Mouse (Mus musculus) cerebellum, postnatal 14 days (tissue): ENCODE measurements around the gene Ptpn9.
"Not testable (repeated sequence)": the region's sequence is repeated elsewhere in the genome, so short reads cannot be mapped to it uniquely, and the experiment has no call there.

Source experiments
- DNase-seq, 2 experiments: peaks; one replicate each; pipeline ENCODE4 v3.0.0; 2021; ENCODE audit warnings: mixed read lengths in 2 of 2

Ptpn9 gene

DNA sequence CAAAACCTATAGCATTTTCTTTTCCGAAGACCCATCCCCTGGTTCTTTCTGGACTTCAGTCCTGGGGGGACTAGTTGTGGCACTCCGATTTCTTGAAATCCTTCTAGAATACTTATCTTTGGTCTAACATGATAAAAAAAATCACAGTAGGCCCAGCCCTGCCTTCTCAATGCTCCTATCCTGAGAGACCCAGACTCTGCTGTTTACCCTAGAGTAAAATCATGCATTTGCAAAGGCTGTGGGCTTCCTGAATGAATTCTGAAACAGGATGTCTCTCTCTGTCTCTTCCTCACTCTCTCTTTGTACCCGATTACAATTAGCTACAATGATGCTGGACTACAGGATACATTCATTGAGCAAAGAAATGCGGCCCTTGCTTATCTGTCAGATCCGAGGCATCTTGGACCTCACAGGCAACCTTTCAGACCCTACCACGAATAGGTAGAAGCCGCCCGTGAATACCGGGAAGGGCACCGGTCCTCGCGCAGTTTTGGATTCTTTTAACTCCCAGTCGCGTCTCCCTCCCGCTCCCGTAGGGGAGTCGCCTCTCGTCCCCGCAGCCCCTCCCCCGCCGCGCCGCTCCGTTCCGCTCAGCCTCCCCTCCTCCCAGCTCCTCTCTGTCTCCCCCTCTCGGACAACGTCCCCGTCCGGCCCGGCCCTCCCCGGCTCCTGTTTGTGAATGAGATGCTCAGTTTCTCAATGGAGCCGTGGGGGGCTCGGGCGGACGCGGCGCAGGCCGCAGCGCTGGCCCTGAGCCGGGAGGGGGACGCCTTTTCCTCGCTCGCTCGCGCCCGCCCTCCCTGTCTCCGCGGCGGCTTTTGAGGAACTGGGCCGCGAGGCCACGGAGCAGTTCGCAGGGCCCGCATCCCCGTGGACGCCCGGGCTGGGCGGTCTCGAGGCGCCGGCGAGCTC is at the start of gene Ptpn9:
TSS of gene Ptpn9 (plus strand) at position 638 of the 912 bp plus-strand sequence.
- DNase-seq: peak; percentile 94 to 97

DNA sequence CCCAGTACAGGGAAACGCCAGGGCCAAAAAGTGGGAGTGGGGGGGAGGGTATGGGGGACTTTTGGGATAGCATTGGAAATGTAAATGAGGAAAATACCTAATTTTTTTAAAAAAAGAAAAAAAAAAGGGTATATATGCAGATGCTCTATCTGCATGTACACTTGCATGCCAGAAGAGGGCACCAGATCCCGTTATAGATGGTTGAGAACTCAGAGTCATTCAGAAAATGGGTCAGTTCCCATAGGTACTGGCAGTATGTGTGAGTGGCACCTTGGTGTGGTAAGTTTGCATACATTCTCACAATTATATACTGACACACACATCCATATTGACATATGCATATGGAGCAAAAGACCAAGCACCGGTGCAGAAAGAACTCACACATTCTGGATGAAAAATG is 47.2 kb upstream of the Ptpn9 start:
- peak; percentile 71 to 75 for DNase-seq

- not testable (repeated sequence) for DNase-seq
Observed at GRCm38 (mm10) chr9:56948699-56949098, 46.0 kb upstream of the Ptpn9 start.

GRCm38 (mm10) chr9:56949767-56950166 is 45.0 kb upstream of the Ptpn9 start:
- DNase-seq: peak in 1 of 2 experiments; percentile 18

DNA sequence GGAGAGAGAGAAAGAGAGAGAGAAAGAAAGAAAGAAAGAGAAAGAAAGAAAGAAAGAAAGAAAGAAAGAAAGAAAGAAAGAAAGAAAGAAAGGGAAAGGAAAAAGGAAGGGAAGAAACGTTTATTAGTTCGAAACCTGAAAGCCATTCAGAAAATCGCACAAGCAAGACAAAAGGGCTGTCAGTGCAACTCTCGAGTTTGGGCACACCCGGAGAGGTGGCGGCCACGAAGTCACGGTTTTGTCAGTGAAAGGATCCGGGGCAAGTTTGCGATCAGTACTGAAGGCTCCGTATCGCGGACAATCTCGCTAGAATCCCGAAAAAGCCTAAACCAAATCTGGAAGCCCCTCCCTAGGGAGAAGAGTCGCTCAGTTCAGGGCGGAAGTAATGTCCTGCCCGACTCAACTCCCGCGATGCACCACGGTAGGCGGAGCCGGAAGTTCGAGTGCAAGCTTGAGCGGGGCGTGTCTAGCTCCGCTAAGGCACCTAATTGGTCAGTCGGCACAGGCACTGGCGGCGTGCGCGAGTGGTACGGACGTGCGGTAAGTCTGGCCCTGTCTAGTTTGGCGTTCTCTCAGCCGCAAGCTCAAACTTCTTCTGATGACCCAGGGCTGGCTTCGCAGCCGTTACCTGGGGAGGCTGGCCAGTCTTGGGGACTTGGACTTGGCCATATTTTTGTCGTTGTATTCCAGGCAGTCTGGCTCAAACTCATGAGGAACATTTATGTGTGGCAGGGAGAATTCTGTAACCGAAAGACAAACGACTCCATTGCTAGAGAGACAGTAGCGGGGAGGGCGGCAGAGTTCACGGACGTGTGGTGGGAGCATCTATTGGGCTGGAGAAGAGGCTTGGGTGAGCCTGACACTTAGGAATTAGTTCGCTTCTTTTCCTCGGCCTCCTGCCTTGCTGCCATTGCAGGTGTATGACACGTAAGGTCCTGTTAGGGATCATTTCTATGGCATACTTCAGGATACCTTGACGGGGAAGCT is 44.0 kb upstream of the Ptpn9 start, which contains the start of gene Snupn:
TSS of gene Snupn (plus strand) at position 465 of the 987 bp plus-strand sequence.
- peak; percentile 95 to 96 for DNase-seq

- no peak for DNase-seq
Observed at GRCm38 (mm10) chr9:56953562-56953961, 41.2 kb upstream of the Ptpn9 start.

DNA sequence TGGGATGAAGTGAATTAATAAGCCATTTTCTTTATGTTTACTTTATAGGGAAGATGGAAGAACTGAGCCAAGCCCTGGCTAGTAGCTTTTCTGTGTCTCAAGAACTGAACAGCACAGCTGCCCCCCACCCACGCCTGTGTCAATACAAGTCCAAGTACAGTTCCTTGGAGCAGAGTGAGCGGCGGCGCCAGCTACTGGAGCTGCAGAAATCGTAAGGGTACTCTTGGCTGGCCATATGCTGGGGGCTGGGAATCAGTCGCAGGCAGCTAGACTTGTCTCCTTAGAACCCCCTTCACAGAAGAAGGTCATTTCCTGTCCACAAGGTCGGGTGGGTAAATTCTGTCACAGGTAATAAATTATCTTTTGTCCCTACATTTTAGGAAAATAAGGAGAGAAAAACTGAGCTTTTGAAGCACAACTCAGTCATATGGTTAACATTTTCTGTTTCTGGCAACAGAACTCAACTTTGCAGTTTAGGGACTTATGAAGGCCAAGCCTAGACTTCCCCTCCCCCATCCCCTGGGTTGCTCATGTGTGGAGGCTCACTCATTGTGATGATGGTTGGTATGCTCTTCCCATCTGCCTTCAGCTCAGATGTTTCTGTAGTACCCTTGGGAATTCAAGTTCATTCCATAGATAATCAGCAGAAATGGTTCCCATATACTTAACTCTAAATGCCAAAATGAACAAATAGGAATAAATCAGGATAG is 37.6 kb upstream of the Ptpn9 start:
- no peak for DNase-seq

DNA sequence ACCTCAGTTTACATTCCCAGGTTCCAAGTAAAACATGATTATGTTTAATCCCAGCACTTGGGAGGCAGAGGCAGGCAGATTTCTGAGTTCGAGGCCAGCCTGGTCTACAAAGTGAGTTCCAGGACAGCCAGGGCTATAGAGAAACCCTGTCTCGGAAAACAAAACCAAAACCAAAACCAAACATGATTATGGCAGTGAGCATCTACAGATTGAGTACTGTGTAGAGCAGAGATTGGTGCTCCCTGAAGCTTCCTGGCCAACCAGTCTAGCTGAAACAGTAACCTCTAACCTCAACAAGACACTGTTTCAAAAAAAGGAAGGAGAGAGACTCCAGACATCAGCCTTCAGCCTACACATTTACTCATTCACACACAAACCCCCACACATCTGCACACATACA is 36.0 kb upstream of the Ptpn9 start:
- no peak for DNase-seq

GRCm38 (mm10) chr9:56961591-56961990 is 33.1 kb upstream of the Ptpn9 start:
- no peak for DNase-seq

GRCm38 (mm10) chr9:56970158-56970557 is 24.6 kb upstream of the Ptpn9 start:
- no peak for DNase-seq

- no peak for DNase-seq
Observed at GRCm38 (mm10) chr9:56973960-56974524, 20.7 kb upstream of the Ptpn9 start.

GRCm38 (mm10) chr9:56975199-56975598 is 19.5 kb upstream of the Ptpn9 start:
- DNase-seq: no peak

DNA sequence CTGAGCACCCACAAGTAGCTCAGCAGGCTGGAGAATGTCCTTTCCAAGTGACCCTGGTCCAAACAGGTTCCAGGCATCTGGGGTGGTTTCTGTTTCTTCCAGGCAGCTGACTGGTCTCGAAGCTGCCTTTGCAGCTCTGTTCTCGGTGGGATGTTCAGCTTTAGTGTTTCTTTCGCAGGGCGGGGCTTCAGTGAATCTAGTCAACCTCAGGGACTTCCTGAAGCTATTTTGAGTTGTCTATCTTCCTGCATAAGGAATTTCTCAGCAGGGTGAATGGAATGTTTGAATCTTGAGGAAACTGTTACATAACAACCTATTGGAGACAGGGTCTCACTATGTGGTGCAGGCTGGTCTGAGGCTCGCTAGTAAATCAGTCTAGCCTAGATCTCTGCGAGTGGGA is 14.5 kb upstream of the Ptpn9 start:
- no peak for DNase-seq

DNA sequence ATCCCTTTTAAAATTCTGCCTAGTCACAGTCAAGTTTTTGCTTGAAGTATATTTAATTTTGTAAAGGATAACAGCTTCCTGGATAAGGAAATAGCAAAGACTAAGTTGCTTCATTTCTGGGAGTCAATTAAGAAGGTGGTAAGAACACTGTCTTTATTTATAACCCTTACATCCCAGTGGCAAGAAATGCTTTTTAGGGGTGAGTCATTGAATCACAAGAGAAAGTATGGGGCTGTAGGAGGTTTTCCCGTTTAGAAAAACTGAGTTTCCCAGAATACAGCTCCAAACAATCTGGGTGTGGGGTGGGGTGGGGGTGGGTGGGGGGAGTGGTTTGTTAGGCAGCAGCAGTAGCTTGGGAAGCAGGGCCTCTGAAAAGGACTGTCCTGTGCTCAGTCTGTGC is 13.2 kb upstream of the Ptpn9 start:
- no peak for DNase-seq

GRCm38 (mm10) chr9:56995198-56996027 is 690 bp downstream of the Ptpn9 start:
- DNase-seq: peak; percentile 59 to 73

- DNase-seq: peak; percentile 37 to 42
Observed at GRCm38 (mm10) chr9:56996028-56996346, 1.3 kb downstream of the Ptpn9 start.

DNA sequence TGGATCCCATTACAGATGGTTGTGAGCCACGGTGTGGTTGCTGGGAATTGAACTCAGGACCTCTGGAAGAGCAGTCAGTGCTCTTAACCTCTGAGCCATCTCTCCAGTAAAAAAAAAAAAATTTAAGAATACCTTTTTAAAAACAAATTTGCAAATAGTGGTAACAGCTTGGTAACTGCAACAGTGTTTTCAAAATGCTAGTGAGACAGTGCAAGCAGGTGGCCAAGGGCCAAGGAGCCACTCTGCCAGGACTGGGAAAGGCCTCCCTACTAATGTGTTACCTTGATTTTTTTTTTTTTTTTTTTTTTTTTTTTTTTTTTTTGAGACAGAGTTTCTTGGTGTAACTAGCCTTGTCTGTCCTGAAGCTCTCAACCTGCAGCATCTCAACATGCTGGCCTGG is 2.5 kb downstream of the Ptpn9 start:
- peak; percentile 30 to 57 for DNase-seq

GRCm38 (mm10) chr9:57003011-57003410 is 8.3 kb downstream of the Ptpn9 start:
- no peak for DNase-seq

DNA sequence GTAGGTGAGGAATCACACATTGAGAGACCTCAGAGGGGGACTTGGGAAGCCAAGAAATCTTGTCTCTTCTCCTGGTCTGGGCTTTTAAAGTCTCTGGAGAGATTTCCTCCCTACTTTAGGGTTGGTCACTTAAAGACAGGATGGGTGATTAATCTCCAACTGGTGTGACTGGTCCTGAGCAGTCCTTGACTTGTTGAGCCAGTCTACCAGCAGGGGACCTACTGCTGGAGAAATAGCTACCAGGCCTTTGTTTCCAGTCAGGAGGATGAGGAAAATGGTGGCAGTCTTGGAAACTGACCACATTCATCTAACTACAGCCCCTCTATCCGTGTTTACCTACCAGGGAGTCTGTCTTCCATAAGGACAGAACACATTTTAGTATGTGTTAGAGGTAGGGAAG is 17.7 kb downstream of the Ptpn9 start:
- no peak for DNase-seq

DNA sequence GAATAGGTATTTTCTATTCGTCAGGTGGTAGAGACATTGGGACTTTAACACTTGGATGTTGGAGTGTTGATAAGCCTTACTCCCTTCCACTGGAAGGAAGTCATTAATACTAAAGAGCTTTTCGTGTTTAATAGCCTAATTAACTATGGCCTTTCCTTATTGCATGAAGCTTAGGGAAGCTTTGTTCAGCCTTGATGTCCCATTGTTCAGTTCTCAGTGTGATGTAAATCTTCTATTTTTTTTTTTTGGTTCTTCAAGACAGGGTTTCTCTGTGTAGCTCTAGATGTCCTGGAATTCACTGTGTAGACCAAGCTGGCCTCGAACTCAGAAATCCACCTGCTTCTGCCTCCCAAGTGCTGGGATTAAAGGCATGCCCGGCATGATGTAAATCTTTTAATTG is 18.2 kb downstream of the Ptpn9 start:
- no peak for DNase-seq

DNA sequence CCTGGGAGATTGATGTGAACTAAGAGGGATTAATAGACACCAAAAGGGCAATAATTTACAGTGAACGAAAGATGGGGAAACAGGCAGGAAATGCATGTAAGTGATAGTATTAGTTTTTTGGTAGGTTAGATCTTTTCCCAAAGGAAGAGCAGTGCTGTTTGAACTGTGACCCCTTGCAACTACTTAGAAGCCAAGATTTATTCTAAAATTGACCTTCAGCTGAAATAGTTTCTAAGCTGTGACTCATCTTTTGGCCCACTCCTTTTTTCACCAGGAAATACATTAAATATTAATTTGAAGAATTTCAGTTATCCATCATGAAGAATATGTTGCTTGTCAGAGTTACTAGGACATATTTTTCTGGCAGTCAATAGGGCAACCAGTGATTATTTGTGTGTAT is 19.0 kb downstream of the Ptpn9 start:
- DNase-seq: no peak

DNA sequence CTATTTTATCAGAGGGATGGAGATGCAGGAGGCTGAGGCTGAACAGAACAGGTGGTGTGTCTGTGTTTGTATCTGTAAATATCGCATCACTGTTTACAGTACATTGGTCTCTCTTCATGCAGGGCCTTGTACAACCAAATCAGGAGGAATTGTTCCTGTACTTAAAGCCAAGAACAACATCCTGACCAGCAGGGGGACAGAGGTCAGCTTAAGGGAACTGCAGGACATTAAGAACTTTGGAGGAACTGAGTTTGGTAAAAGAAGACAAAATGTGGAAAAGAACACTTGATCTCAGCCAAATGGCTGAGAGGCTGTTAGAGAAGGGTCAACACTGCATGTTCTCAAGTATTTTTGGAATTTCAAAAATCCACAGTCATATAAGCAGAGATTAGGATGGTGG is 20.0 kb downstream of the Ptpn9 start:
- no peak for DNase-seq
